ENCODE assay signal across 26 mouse cellular contexts in genomic region chr8:56508318-56508951, GRCm38 (mm10). TPM values are rescaled to one million over a fixed set of nuclear protein-coding genes. Genes with fewer than 3 reads are reported as not detected.
DNase-seq lines count a peak whose midpoint lies in the region; ATAC-seq and TF ChIP-seq lines count a peak whose summit lies in the region.
"Had no signal": no experiment of that assay in that cellular context is flagged by ENCODE, and none has a peak within 500 bp of the region (broad histone marks: within the 10 kb centered on the region; RNA-seq: fewer than 3 reads in every experiment).

No protein-coding gene starts in this region.

- H3K4me2 ChIP-seq in forebrain, embryonic 14.5 days (ENCODE audit: low read length) = no peak overlapping the region
- no peak overlapping the region for H3K4me2 ChIP-seq in forebrain, embryonic 12.5 days
- H3K4me2 ChIP-seq: embryonic facial prominence, embryonic 12.5 days; limb, embryonic 15.5 days; liver, embryonic 13.5 days had no signal

- no peak for TF ChIP-seq CTCF in layer of hippocampus, adult 2 months (conservative IDR thresholded peaks at IDR 0.05)

- no peaks in the 10 kb centered on the region for H3K4me1 ChIP-seq in forebrain, embryonic 14.5 days (ENCODE audit: control insufficient read depth, insufficient read depth, low read length)
- H3K4me1 ChIP-seq in forebrain, embryonic 12.5 days = no peaks in the 10 kb centered on the region
- H3K4me1 ChIP-seq: embryonic facial prominence, embryonic 12.5 days; hindbrain, embryonic 10.5 days; limb, embryonic 10.5 days; limb, embryonic 15.5 days; liver, embryonic 13.5 days had no signal

- no peaks in the 10 kb centered on the region for H3K36me3 ChIP-seq in forebrain, embryonic 14.5 days (ENCODE audit: control insufficient read depth, insufficient read depth, low read length)
- H3K36me3 ChIP-seq in forebrain, embryonic 12.5 days (replicated peaks) = no peaks in the 10 kb centered on the region
- H3K36me3 ChIP-seq: embryonic facial prominence, embryonic 12.5 days; hindbrain, embryonic 10.5 days; limb, embryonic 10.5 days; limb, embryonic 15.5 days; liver, embryonic 13.5 days had no signal

- H3K9ac ChIP-seq in forebrain, embryonic 14.5 days (ENCODE audit: low read length) = no peak overlapping the region
- H3K9ac ChIP-seq in forebrain, embryonic 12.5 days = no peak overlapping the region
- H3K9ac ChIP-seq: embryonic facial prominence, embryonic 12.5 days; limb, embryonic 15.5 days; liver, embryonic 13.5 days had no signal

- H3K27ac ChIP-seq in forebrain, embryonic 14.5 days (ENCODE audit: low read depth, low read length) = no peak overlapping the region
- H3K27ac ChIP-seq in forebrain, embryonic 12.5 days = no peak overlapping the region
- H3K27ac ChIP-seq in layer of hippocampus, adult 2 months = peak overlapping the region; percentile 43; the same call in 1 of the 2 replicates
- H3K27ac ChIP-seq: embryonic facial prominence, embryonic 12.5 days; hindbrain, embryonic 10.5 days; limb, embryonic 10.5 days; limb, embryonic 15.5 days; liver, embryonic 13.5 days had no signal

- no peak overlapping the region for H3K4me3 ChIP-seq in forebrain, embryonic 14.5 days (ENCODE audit: low read depth, low read length)
- no peak overlapping the region for H3K4me3 ChIP-seq in forebrain, embryonic 12.5 days (replicated peaks)
- no peak overlapping the region for H3K4me3 ChIP-seq in layer of hippocampus, adult 2 months
- H3K4me3 ChIP-seq: embryonic facial prominence, embryonic 12.5 days; hindbrain, embryonic 10.5 days; limb, embryonic 10.5 days; limb, embryonic 15.5 days; liver, embryonic 13.5 days had no signal

- ATAC-seq in forebrain, embryonic 14.5 days = peak; percentile 29; the same call in 1 of the 2 replicates
- no peak for ATAC-seq in forebrain, embryonic 12.5 days (ENCODE audit: low FRiP score)

- peak; percentile 45 for DNase-seq in forebrain, embryonic 14.5 days (ENCODE audit: low spot score)
- peak in 1 of 2 experiments; percentile 17 for DNase-seq in layer of hippocampus, adult 2 months (ENCODE audit: low spot score in 2 of 2)
- DNase-seq in layer of hippocampus, adult 11-12 months (ENCODE audit: low spot score) = no peak
- peak; percentile 7 for DNase-seq in adipocyte (ENCODE audit: low spot score)
- peak; percentile 42 for DNase-seq in brain, embryonic 18.5 days (ENCODE audit: low read depth, low spot score)
- DNase-seq in kidney, postnatal 4 days = no peak
- DNase-seq in right cerebral cortex, postnatal 36 days (ENCODE audit: low spot score in 2 of 2) = no peak
- DNase-seq: adrenal gland, postnatal 14 days; cerebellum, adult 8-10 months; cerebellum, postnatal 25 days; gastrocnemius, postnatal 10 days; heart, postnatal 14 days; kidney, adult 2 months; kidney, postnatal 36 days; layer of hippocampus, adult 9-11 months; liver, embryonic 13.5 days; lung, adult 18-20 months; lung, postnatal 10 days; right cerebral cortex, postnatal 25 days; spleen, adult 18-20 months; thymus, postnatal 25 days had no signal

- no peaks in the 10 kb centered on the region for H3K27me3 ChIP-seq in forebrain, embryonic 14.5 days (replicated peaks; ENCODE audit: control insufficient read depth, insufficient read depth, low read length)
- no peaks in the 10 kb centered on the region for H3K27me3 ChIP-seq in forebrain, embryonic 12.5 days
- H3K27me3 ChIP-seq: embryonic facial prominence, embryonic 12.5 days; limb, embryonic 15.5 days; liver, embryonic 13.5 days had no signal

- WGBS in forebrain, embryonic 14.5 days = 83% methylated on average over 3 of the region's 3 CpGs
- 77% methylated on average over 3 of the region's 3 CpGs for WGBS in forebrain, embryonic 12.5 days

- H3K9me3 ChIP-seq in forebrain, embryonic 14.5 days (replicated peaks; ENCODE audit: control insufficient read depth, low read length) = no peaks in the 10 kb centered on the region
- no peaks in the 10 kb centered on the region for H3K9me3 ChIP-seq in forebrain, embryonic 12.5 days
- H3K9me3 ChIP-seq: embryonic facial prominence, embryonic 12.5 days; hindbrain, embryonic 10.5 days; limb, embryonic 10.5 days; limb, embryonic 15.5 days; liver, embryonic 13.5 days had no signal

RNA-seq across cellular contexts. Expression of gene Cep44, which starts 42.4 kb away (rescaled TPM):
- 29.3 and 34.1 TPM in 2 replicates for polyA plus RNA-seq in forebrain, embryonic 14.5 days (2014; fragmentation: Nextera tagmentation; extraction: Ambion mirVana)
- polyA plus RNA-seq in forebrain, embryonic 12.5 days (2016; fragmentation: Nextera tagmentation; extraction: Ambion mirVana) = 39.3 and 41.4 TPM in 2 replicates
- 10 to 100 TPM; 26.7 to 27.2 TPM for total RNA-seq in layer of hippocampus, adult 2 months (2021)

RNA-seq across cellular contexts. Expression of gene Fbxo8, which starts 42.5 kb away (rescaled TPM):
- 43.4 and 57.4 TPM in 2 replicates for polyA plus RNA-seq in forebrain, embryonic 14.5 days (2014; fragmentation: Nextera tagmentation; extraction: Ambion mirVana)
- polyA plus RNA-seq in forebrain, embryonic 12.5 days (2016; fragmentation: Nextera tagmentation; extraction: Ambion mirVana) = 32.7 and 36.6 TPM in 2 replicates
- total RNA-seq in layer of hippocampus, adult 2 months (2021) = 10 to 100 TPM; 33.9 to 37.4 TPM

Comparison
In these comparisons a context has a peak if more than half of its experiments do, and no peak if none do; other contexts are left out.
1. DNase-seq: peak in forebrain, embryonic 14.5 days (single experiment), adipocyte (single experiment) and brain, embryonic 18.5 days (single experiment); none in layer of hippocampus, adult 11-12 months (single experiment), kidney, postnatal 4 days (0 of 2) and right cerebral cortex, postnatal 36 days (0 of 2).